Mouse (Mus musculus) hematopoietic stem cell, adult 5-6 weeks (primary cell): ENCODE measurements around the gene Clint1. TPM values are rescaled to one million over a fixed set of nuclear protein-coding genes. Genes with fewer than 3 reads are reported as not detected.

Source experiments
- ATAC-seq, 2 experiments: fragments of 125-278 bp in 1 of 2; replicated peaks in 1 of 2; 2 replicates each; pipeline ENCODE4 v1.8.0; 2016 to 2017; ENCODE audit warnings: inconsistent platforms in 2 of 2, mild to moderate bottlenecking in 2 of 2, moderate number of reproducible peaks in 2 of 2, low read depth in 1 of 2, moderate TSS enrichment in 1 of 2; ENCODE audit not compliant: low FRiP score in 2 of 2, poor library complexity in 2 of 2, severe bottlenecking in 2 of 2, insufficient read depth in 1 of 2, low TSS enrichment in 1 of 2
- total RNA-seq: library from RNA; stranded (forward); fragments of 172-1452, 232-1000 nt; gene quantifications from 2 replicates; pipeline ENCODE4 v1.2.3, GENCODE M21; 2017

The Clint1 gene
- total RNA-seq, 1 experiment from 2014 or later = 161 TPM

DNA sequence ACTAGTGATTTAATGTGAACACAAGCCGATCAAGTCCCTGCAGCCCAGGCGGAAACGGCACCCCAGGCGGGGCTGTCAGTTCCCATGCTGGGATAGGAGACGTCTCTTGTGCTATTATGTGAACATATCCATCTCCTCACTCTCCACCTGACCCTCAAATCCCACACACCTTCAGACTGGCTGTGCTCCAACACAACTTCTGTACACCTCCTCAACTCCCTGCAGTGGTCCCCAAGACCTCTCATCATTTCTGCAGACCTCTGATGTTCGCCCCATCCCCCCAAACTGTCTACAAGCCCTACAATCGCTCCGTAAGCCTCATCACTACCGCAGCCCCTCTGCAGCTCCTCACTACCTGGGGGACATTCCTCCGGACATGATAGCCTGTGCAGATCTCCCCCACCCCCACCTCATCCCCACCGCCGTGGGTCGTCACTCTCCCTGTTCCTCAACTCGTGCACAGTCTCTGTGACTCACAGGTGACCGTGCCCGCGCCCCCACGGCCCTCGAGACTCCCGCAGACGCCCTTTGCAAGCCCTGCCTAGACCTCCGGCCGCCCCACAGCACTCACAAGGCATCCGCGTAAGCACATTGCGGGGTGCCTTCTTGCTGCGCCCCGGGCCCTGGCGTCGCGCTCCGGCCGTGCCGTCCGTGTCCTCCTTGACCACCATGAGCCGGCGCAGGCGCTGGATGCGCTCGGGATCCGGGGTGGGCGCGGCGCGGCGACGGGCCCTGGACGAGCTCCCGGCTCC lies 92.2 kb downstream of the Clint1 start:
- peak; percentile 7 to 26; a peak in 3 of 4 replicates for ATAC-seq

GRCm38 (mm10) chr11:45944643-45945156 lies 92.8 kb downstream of the Clint1 start, which contains the start of gene Lsm11:
Gene Lsm11, minus strand, starts transcription at chr11:45944935.
- peak; percentile 92 to 96 for ATAC-seq

- no peak for ATAC-seq
Observed at GRCm38 (mm10) chr11:45946796-45947195, 94.9 kb downstream of the Clint1 start.

DNA sequence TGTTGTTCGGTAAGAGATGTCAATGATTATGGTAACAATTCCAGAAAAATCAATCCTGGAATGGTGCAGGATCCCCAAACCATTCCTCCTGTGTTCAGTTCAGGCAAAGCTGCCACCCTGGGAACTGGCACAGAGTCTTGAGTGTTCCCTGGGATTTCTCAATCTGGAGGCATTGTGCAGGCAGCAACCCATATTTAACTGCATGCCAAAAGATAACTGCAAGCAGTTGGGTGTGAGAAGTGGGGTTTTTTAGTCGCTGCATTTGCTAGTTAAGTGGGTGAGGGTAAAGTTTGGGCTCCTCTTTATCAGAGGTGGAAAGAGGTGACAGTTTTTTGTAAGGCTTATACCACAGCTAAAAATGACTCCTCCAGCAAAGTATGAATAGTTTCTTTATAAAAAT lies 95.6 kb downstream of the Clint1 start:
- no peak for ATAC-seq

GRCm38 (mm10) chr11:45955127-45955627 lies 103.3 kb downstream of the Clint1 start, which contains the start of gene Thg1l:
Gene Thg1l, minus strand, starts transcription at chr11:45955494.
- peak; percentile 98 to 99 for ATAC-seq

DNA sequence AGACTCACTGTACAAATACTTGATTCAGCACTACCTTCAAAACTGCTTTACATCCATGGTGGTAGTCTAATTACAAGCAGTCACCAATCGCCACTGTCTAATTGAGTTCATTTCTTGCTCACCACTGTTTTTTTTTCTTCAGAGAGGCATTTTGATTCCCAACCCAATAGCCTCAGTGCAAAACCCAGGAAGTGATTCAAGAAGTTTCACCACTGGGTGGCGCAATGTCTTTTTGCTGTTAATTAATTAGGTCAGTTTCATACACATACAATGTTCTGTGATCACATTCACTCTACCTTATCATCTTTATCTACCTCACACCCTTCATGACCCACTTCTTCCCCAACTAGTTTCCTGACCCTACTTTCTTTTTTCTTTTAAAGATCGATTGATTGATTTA lies 107.7 kb downstream of the Clint1 start:
- 0 out of 4 replicates have a peak, but pooled peaks of 1 of the 2 experiments have one; percentile 24 for ATAC-seq

- ATAC-seq = no peak
Observed at GRCm38 (mm10) chr11:45960003-45960402, 108.2 kb downstream of the Clint1 start.

Other genes with a start within 250 kb of the Clint1 start
- gene Lsm11, start 92.9 kb downstream of the Clint1 start, total RNA-seq = 4.2 and 4.6 TPM in 2 replicates
- gene Thg1l, start 103.4 kb downstream of the Clint1 start, total RNA-seq = 23.2 and 29.3 TPM in 2 replicates
- gene Sox30, start 128.3 kb downstream of the Clint1 start, total RNA-seq = not detected in 2 replicates
- 4.3 and 13.2 TPM in 2 replicates for gene Gm12166, start 200.3 kb downstream of the Clint1 start, total RNA-seq
- 1.4 and 4.2 TPM in 2 replicates for gene Adam19, start 203.9 kb downstream of the Clint1 start, total RNA-seq